Mouse (Mus musculus) adrenal gland (tissue): Measurements from ENCODE around the gene Tepp.

Experiments used
- intact Hi-C: fragments of 180-260 bp; cut with DNase I; formaldehyde crosslinking; loops from one replicate; pipeline ENCODE4 v1.15.1; 2025
- long read RNA-seq, 2 experiments: library from polyadenylated mRNA; unstranded; transcript quantifications; one replicate each; pipeline ENCODE4 v2.0.0; 2020; ENCODE audit warnings: borderline replicate concordance in 1 of 2; ENCODE audit not compliant: insufficient replicate concordance in 1 of 2

Gene Tepp
- long read RNA-seq, experiment 1 = 0 reads
- long read RNA-seq, experiment 2, partial matches to known transcripts = 2 of 2 reads
- long read RNA-seq, experiment 2, other reads (novel, unspliced or antisense) = 0 of 2 reads

GRCm38 (mm10) chr8:95310342-95310970 lies at the start of gene Tepp:
TSS of gene Tepp (plus strand) at chr8:95310566.
- intact Hi-C loops = no loop called here

GRCm38 (mm10) chr8:95262181-95262580 lies 48.2 kb upstream of the Tepp start:
- intact Hi-C loops = no loop called here

GRCm38 (mm10) chr8:95270501-95270900 lies 39.9 kb upstream of the Tepp start:
- intact Hi-C loops = no loop called here

GRCm38 (mm10) chr8:95271841-95272240 lies 38.5 kb upstream of the Tepp start:
- intact Hi-C loops = no loop called here

GRCm38 (mm10) chr8:95272871-95273270 lies 37.5 kb upstream of the Tepp start:
- intact Hi-C loops = no loop called here

GRCm38 (mm10) chr8:95281493-95281892 lies 28.9 kb upstream of the Tepp start:
- intact Hi-C loops = no loop called here

- intact Hi-C loops = no loop called here
Measured at GRCm38 (mm10) chr8:95289066-95289650, 21.2 kb upstream of the Tepp start.

GRCm38 (mm10) chr8:95293172-95293571 lies 17.2 kb upstream of the Tepp start:
- intact Hi-C loops = no loop called here

GRCm38 (mm10) chr8:95293891-95294290 lies 16.5 kb upstream of the Tepp start:
- intact Hi-C loops = no loop called here

GRCm38 (mm10) chr8:95302410-95302809 lies 8.0 kb upstream of the Tepp start:
- intact Hi-C loops = loop anchor here (2.0 kb wide), 1 partner anchor 48 kb away; no protein-coding TSS in a partner anchor

- intact Hi-C loops = no loop called here
Measured at GRCm38 (mm10) chr8:95305526-95305925, 4.8 kb upstream of the Tepp start.

- intact Hi-C loops = no loop called here
Measured at GRCm38 (mm10) chr8:95306431-95306830, 3.9 kb upstream of the Tepp start, which contains the start of gene Cngb1. TSS of gene Cngb1 (minus strand) at chr8:95306585.

GRCm38 (mm10) chr8:95312836-95313235 lies 2.5 kb downstream of the Tepp start:
- intact Hi-C loops = no loop called here

- intact Hi-C loops = no loop called here
Measured at GRCm38 (mm10) chr8:95313857-95314256, 3.5 kb downstream of the Tepp start.

- intact Hi-C loops = no loop called here
Measured at GRCm38 (mm10) chr8:95314707-95315106, 4.3 kb downstream of the Tepp start.

GRCm38 (mm10) chr8:95315350-95315749 lies 5.0 kb downstream of the Tepp start:
- intact Hi-C loops = no loop called here

GRCm38 (mm10) chr8:95320224-95321139 lies 10.1 kb downstream of the Tepp start:
- intact Hi-C loops = no loop called here

GRCm38 (mm10) chr8:95323201-95323600 lies 12.8 kb downstream of the Tepp start:
- intact Hi-C loops = no loop called here

- intact Hi-C loops = no loop called here
Measured at GRCm38 (mm10) chr8:95324646-95325045, 14.3 kb downstream of the Tepp start.

GRCm38 (mm10) chr8:95326822-95327221 lies 16.5 kb downstream of the Tepp start:
- intact Hi-C loops = no loop called here

GRCm38 (mm10) chr8:95327866-95328465 lies 17.6 kb downstream of the Tepp start:
- intact Hi-C loops = no loop called here
